In the genomic region with DNA sequence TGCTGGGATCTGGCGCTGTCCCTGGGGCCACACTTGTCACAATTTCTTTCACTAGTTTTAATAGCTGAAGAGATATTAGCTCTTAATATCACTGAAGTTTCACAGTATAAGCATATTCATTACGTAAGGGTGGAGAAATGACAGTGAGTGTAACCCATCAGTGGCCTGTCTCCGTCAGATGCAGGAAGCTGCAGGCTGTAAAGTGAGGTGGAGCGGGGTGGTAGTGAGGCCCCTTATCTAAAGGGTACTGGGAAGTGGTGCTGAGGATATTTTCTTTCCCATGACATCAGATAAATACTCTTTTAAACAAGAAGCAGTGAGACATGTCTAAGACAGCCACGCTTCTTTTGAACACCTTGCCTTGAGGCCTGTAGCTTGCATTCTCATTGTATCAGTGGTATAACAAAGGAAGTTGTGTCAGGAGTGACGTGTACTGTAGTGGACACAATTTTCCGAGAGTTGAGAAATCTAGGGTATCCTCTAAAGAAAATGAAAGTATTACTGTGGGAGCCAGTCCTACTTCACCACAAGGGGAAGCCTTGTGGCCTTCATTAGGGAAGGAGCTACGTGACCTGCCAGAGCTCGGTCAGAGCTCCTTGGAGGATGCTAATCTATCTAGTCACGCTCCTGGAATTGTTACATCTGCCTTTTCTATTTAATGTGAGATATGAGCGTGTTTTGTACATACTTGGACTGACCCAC, we compare ENCODE assay signal across 17 mouse cellular contexts. TPM values are rescaled to one million over a fixed set of nuclear protein-coding genes. Genes with fewer than 3 reads are reported as not detected.
A peak's percentile ranks its signal among the peaks of the same experiment; 100 is the strongest.
DNase-seq lines count a peak whose midpoint lies in the region; ATAC-seq and TF ChIP-seq lines count a peak whose summit lies in the region.
"Had no signal": no experiment of that assay in that cellular context is flagged by ENCODE, and none has a peak within 500 bp of the region (broad histone marks: within the 10 kb centered on the region; RNA-seq: fewer than 3 reads in every experiment).

No protein-coding gene starts in this region.

- H3K9ac ChIP-seq in intestine, postnatal 0 days (ENCODE audit: low read depth, low read length), result no peak overlapping the region
- H3K9ac ChIP-seq in intestine, embryonic 15.5 days, result no peak overlapping the region
- no peak overlapping the region; the same call in 1 of the 2 replicates for H3K9ac ChIP-seq in MEL (ENCODE audit: control insufficient read depth, low read depth, low read length, poor library complexity, severe bottlenecking)
- H3K9ac ChIP-seq: forebrain, embryonic 15.5 days; hindbrain, embryonic 14.5 days; liver, embryonic 15.5 days had no signal

- TF ChIP-seq POLR2A in MEL (IDR thresholded peaks at IDR 0.05; ENCODE audit: control insufficient read depth in 1 of 2, insufficient read depth in 1 of 2, low read depth in 1 of 2, low read length in 2 of 2, poor library complexity in 1 of 2), result no peak

- no peak overlapping the region for H3K27ac ChIP-seq in intestine, postnatal 0 days (ENCODE audit: low read depth, low read length)
- no peak overlapping the region for H3K27ac ChIP-seq in intestine, embryonic 15.5 days
- peak overlapping the region; percentile 21 for H3K27ac ChIP-seq in MEL (ENCODE audit: control insufficient read depth, low read depth, low read length)
- H3K27ac ChIP-seq: forebrain, embryonic 15.5 days; hindbrain, embryonic 14.5 days; limb, embryonic 10.5 days; liver, embryonic 15.5 days had no signal

- 86% methylated on average over 11 of the region's 11 CpGs for WGBS in intestine, postnatal 0 days
- WGBS in intestine, embryonic 15.5 days, result 87% methylated on average over 11 of the region's 11 CpGs

- H3K27me3 ChIP-seq in intestine, postnatal 0 days (replicated peaks; ENCODE audit: control insufficient read depth, insufficient read depth, low read length), result no peaks in the 10 kb centered on the region
- no peaks in the 10 kb centered on the region for H3K27me3 ChIP-seq in intestine, embryonic 15.5 days (replicated peaks)
- H3K27me3 ChIP-seq in MEL (ENCODE audit: control insufficient read depth in 1 of 2, insufficient read depth in 2 of 2, low read length in 2 of 2), result no peaks in the 10 kb centered on the region
- H3K27me3 ChIP-seq: forebrain, embryonic 15.5 days; liver, embryonic 15.5 days had no signal

- no peaks in the 10 kb centered on the region for H3K9me3 ChIP-seq in intestine, postnatal 0 days (ENCODE audit: control insufficient read depth)
- H3K9me3 ChIP-seq in intestine, embryonic 15.5 days, result no peaks in the 10 kb centered on the region
- H3K9me3 ChIP-seq in MEL (replicated peaks; ENCODE audit: insufficient read depth, low read length), result no peaks in the 10 kb centered on the region
- H3K9me3 ChIP-seq: forebrain, embryonic 15.5 days; limb, embryonic 10.5 days; liver, embryonic 15.5 days had no signal

- no peak; the same call in 1 of the 2 replicates for TF ChIP-seq RAD21 in MEL (IDR thresholded peaks at IDR 0.05; ENCODE audit: low read depth, low read length)

- H3K79me2 ChIP-seq in MEL (ENCODE audit: control insufficient read depth, insufficient read depth, low read length, poor library complexity), result no peaks in the 10 kb centered on the region

- no peak for TF ChIP-seq EP300 in MEL (IDR thresholded peaks at IDR 0.05; ENCODE audit: low read depth in 1 of 2, low read length in 2 of 2)

- no peak overlapping the region for H3K4me3 ChIP-seq in intestine, postnatal 0 days (ENCODE audit: low read depth, low read length)
- no peak overlapping the region for H3K4me3 ChIP-seq in intestine, embryonic 15.5 days (replicated peaks)
- no peak overlapping the region; a peak in 1 of 4 replicates for H3K4me3 ChIP-seq in MEL (ENCODE audit: control insufficient read depth in 1 of 2, insufficient read depth in 1 of 2, low read depth in 2 of 2, low read length in 2 of 2)
- H3K4me3 ChIP-seq: forebrain, embryonic 15.5 days; limb, embryonic 10.5 days; liver, embryonic 15.5 days had no signal

- no peaks in the 10 kb centered on the region for H3K4me1 ChIP-seq in intestine, postnatal 0 days (replicated peaks; ENCODE audit: control insufficient read depth, insufficient read depth, low read length)
- H3K4me1 ChIP-seq in intestine, embryonic 15.5 days (replicated peaks), result no peaks in the 10 kb centered on the region
- H3K4me1 ChIP-seq in MEL (ENCODE audit: control insufficient read depth in 1 of 2, insufficient read depth in 2 of 2, low read length in 2 of 2), result peaks cover 0 to 11% of the 10 kb centered on the region in 2 experiments; a peak in 2 of 4 replicates
- H3K4me1 ChIP-seq: forebrain, embryonic 15.5 days; limb, embryonic 10.5 days had no signal

- no peak for ATAC-seq in intestine, postnatal 0 days
- no peak for ATAC-seq in intestine, embryonic 15.5 days
- ATAC-seq in megakaryocyte progenitor cell, adult 5-6 weeks (replicated peaks; ENCODE audit: poor library complexity), result peak; percentile 95
- ATAC-seq: forebrain, embryonic 15.5 days had no signal

- peaks cover 7% of the 10 kb centered on the region; the same call in 1 of the 2 replicates for H3K36me3 ChIP-seq in intestine, postnatal 0 days (ENCODE audit: control insufficient read depth, insufficient read depth)
- H3K36me3 ChIP-seq in intestine, embryonic 15.5 days, result 0 out of 2 replicates have a peak, but pooled peaks cover 3% of the 10 kb centered on the region
- H3K36me3 ChIP-seq in MEL (ENCODE audit: control insufficient read depth in 1 of 2, insufficient read depth in 2 of 2, low read length in 2 of 2), result peaks cover 0 to 11% of the 10 kb centered on the region in 2 experiments; a peak in 2 of 4 replicates

- peak; percentile 17; the same call in 1 of the 2 replicates for TF ChIP-seq CTCF in intestine, postnatal 0 days (IDR thresholded peaks at IDR 0.05; ENCODE audit: low read depth)
- no peak; a peak in 1 of 6 replicates for TF ChIP-seq CTCF in MEL (IDR thresholded peaks at IDR 0.05 in 2 of 3, conservative IDR thresholded peaks at IDR 0.05 in 1 of 3; ENCODE audit: control insufficient read depth in 1 of 3, insufficient read depth in 1 of 3, low read depth in 2 of 3, low read length in 3 of 3, poor library complexity in 1 of 3, severe bottlenecking in 1 of 3)

- DNase-seq in 416B (ENCODE audit: low read depth) (peak; percentile 93), MEL (ENCODE audit: low read depth, low spot score) (peak; percentile 21), MN1 (ENCODE audit: low spot score) (no peak)
- no peak for DNase-seq in embryo, embryonic 10 days (ENCODE audit: low spot score)
- DNase-seq: adrenal gland, postnatal 36 days; cerebellum, postnatal 10 days; gastrocnemius, postnatal 10 days; kidney, adult 8-10 months; kidney, postnatal 36 days; thymus, postnatal 4 days had no signal

- H3K4me2 ChIP-seq in intestine, postnatal 0 days (replicated peaks; ENCODE audit: low read depth), result no peak overlapping the region
- H3K4me2 ChIP-seq in intestine, embryonic 15.5 days (replicated peaks), result no peak overlapping the region
- H3K4me2 ChIP-seq: forebrain, embryonic 15.5 days; hindbrain, embryonic 14.5 days; liver, embryonic 15.5 days had no signal

TF ChIP-seq in MEL, 35 proteins besides CTCF, POLR2A, EP300 and RAD21:
- no peak for TF ChIP-seq BHLHE40 (IDR thresholded peaks at IDR 0.05; ENCODE audit: borderline replicate concordance, low read depth, low read length)
- TF ChIP-seq TBP (IDR thresholded peaks at IDR 0.05; ENCODE audit: low read depth, low read length), result no peak
TF ChIP-seq in MEL: peak in this region for 0.

RNA-seq across cellular contexts. Expression of a gene that starts 28.9 kb away (rescaled TPM):
- polyA plus RNA-seq in intestine, postnatal 0 days (2015; fragmentation: Nextera tagmentation; extraction: Ambion mirVana), result 0.58 and 0.82 TPM in 2 replicates
- polyA plus RNA-seq in intestine, embryonic 15.5 days (2015; fragmentation: Nextera tagmentation; extraction: Ambion mirVana), result 1.2 and 1.6 TPM in 2 replicates
- total RNA-seq in MEL (2012; rRNA removed), result 0.10 and 0.15 TPM in 2 replicates
- under 1 TPM in 1 of 2 experiments, not detected in 1; 0.31 TPM for polyA plus RNA-seq in MEL (2012; ENCODE audit: insufficient read depth in 1 of 2, insufficient read length in 2 of 2, low read depth in 1 of 2, low replicate concordance in 2 of 2, missing spikeins in 1 of 2)
- total RNA-seq in megakaryocyte progenitor cell, adult 5-6 weeks (2015), result 13.3 and 15.3 TPM in 2 replicates
- 18.2 and 18.6 TPM in 2 replicates for total RNA-seq in megakaryocyte progenitor cell, adult 5-6 weeks (2017)

Comparison
In these comparisons a context has a peak if more than half of its experiments do, and no peak if none do; other contexts are left out.
1. DNase-seq: peak in 416B (single experiment) and MEL (single experiment); none in embryo, embryonic 10 days (single experiment) and MN1 (single experiment).